Mouse (Mus musculus): ENCODE results near the gene Abcg8. TPM values are rescaled to one million over a fixed set of nuclear protein-coding genes. Genes with fewer than 3 reads are reported as not detected.

The Abcg8 gene
- polyA plus RNA-seq, 1 experiment from 2014 or later: not detected

- WGBS: 39% methylated on average over 9 of the region's 9 CpGs
- ATAC-seq (ENCODE audit: low read depth): no peak
Measured at GRCm38 (mm10) chr17:84645119-84645518, 31.0 kb upstream of the Abcg8 start.

GRCm38 (mm10) chr17:84645894-84646293, 30.2 kb upstream of the Abcg8 start:
- Histone ChIP-seq H3K4me1 (replicated peaks) (0 out of 2 replicates have a peak, but pooled peaks cover 3% of the 10 kb centered on the region), H3K36me3 (no peaks in the 10 kb centered on the region), H3K4me3 (no peak overlapping the region), H3K9me3 (no peaks in the 10 kb centered on the region), H3K9ac (no peak overlapping the region), H3K27ac (replicated peaks) (no peak overlapping the region), H3K4me2 (no peak overlapping the region), H3K27me3 (no peaks in the 10 kb centered on the region)
- ATAC-seq (ENCODE audit: low read depth): no peak
- WGBS: 19% methylated on average over 6 of the region's 7 CpGs

More at GRCm38 (mm10) chr17:84645119-84645518, 31.0 kb upstream of the Abcg8 start:
- no peak overlapping the region for H3K4me2 ChIP-seq
- no peaks in the 10 kb centered on the region for H3K27me3 ChIP-seq
- H3K36me3 ChIP-seq: no peaks in the 10 kb centered on the region
- 0 out of 2 replicates have a peak, but pooled peaks cover 3% of the 10 kb centered on the region for H3K4me1 ChIP-seq (replicated peaks)
- no peaks in the 10 kb centered on the region for H3K9me3 ChIP-seq
- no peak overlapping the region for H3K9ac ChIP-seq
- no peak overlapping the region for H3K27ac ChIP-seq (replicated peaks)
- H3K4me3 ChIP-seq: no peak overlapping the region

GRCm38 (mm10) chr17:84646477-84646876, 29.6 kb upstream of the Abcg8 start:
- H3K4me1 ChIP-seq (replicated peaks): 0 out of 2 replicates have a peak, but pooled peaks cover 3% of the 10 kb centered on the region
- H3K27me3 ChIP-seq: no peaks in the 10 kb centered on the region
- H3K4me3 ChIP-seq: no peak overlapping the region
- H3K4me2 ChIP-seq: no peak overlapping the region
- H3K27ac ChIP-seq (replicated peaks): no peak overlapping the region
- H3K36me3 ChIP-seq: no peaks in the 10 kb centered on the region
- H3K9me3 ChIP-seq: no peaks in the 10 kb centered on the region
- WGBS: 42% methylated on average over 2 of the region's 2 CpGs
- ATAC-seq (ENCODE audit: low read depth): no peak
- no peak overlapping the region for H3K9ac ChIP-seq

GRCm38 (mm10) chr17:84647630-84648029, 28.5 kb upstream of the Abcg8 start:
- no peaks in the 10 kb centered on the region for H3K36me3 ChIP-seq
- H3K27me3 ChIP-seq: no peaks in the 10 kb centered on the region
- H3K4me2 ChIP-seq: no peak overlapping the region
- WGBS: 92% methylated on average over 4 of the region's 4 CpGs
- H3K27ac ChIP-seq (replicated peaks): no peak overlapping the region
- no peaks in the 10 kb centered on the region for H3K9me3 ChIP-seq
- ATAC-seq (ENCODE audit: low read depth): no peak
- 0 out of 2 replicates have a peak, but pooled peaks cover 3% of the 10 kb centered on the region for H3K4me1 ChIP-seq (replicated peaks)
- no peak overlapping the region for H3K9ac ChIP-seq
- no peak overlapping the region for H3K4me3 ChIP-seq

GRCm38 (mm10) chr17:84650302-84651017, 25.6 kb upstream of the Abcg8 start:
- Histone ChIP-seq H3K9ac (no peak overlapping the region), H3K4me1 (replicated peaks) (0 out of 2 replicates have a peak, but pooled peaks cover 3% of the 10 kb centered on the region), H3K4me3 (no peak overlapping the region), H3K9me3 (no peaks in the 10 kb centered on the region), H3K4me2 (no peak overlapping the region), H3K27ac (replicated peaks) (no peak overlapping the region), H3K27me3 (no peaks in the 10 kb centered on the region), H3K36me3 (no peaks in the 10 kb centered on the region)
- 91% methylated on average over 9 of the region's 9 CpGs for WGBS
- ATAC-seq (ENCODE audit: low read depth): no peak

GRCm38 (mm10) chr17:84653544-84653943, 22.6 kb upstream of the Abcg8 start:
- no peak overlapping the region for H3K4me3 ChIP-seq
- H3K27me3 ChIP-seq: no peaks in the 10 kb centered on the region
- no peak overlapping the region for H3K9ac ChIP-seq
- no peak overlapping the region for H3K4me2 ChIP-seq
- no peak overlapping the region for H3K27ac ChIP-seq (replicated peaks)
- ATAC-seq (ENCODE audit: low read depth): no peak
- H3K9me3 ChIP-seq: no peaks in the 10 kb centered on the region
- no peaks in the 10 kb centered on the region for H3K36me3 ChIP-seq
- H3K4me1 ChIP-seq (replicated peaks): peaks cover 30% of the 10 kb centered on the region
- WGBS: 85% methylated on average over 9 of the region's 9 CpGs

GRCm38 (mm10) chr17:84656205-84656604, 19.9 kb upstream of the Abcg8 start:
- Histone ChIP-seq H3K9ac (no peak overlapping the region), H3K4me2 (no peak overlapping the region)
- 41% methylated on average over 5 of the region's 5 CpGs for WGBS

GRCm38 (mm10) chr17:84656653-84657421, 19.3 kb upstream of the Abcg8 start:
- Histone ChIP-seq H3K9ac (no peak overlapping the region), H3K27me3 (no peaks in the 10 kb centered on the region), H3K4me2 (no peak overlapping the region), H3K4me1 (replicated peaks) (peaks cover 36% of the 10 kb centered on the region), H3K36me3 (no peaks in the 10 kb centered on the region), H3K9me3 (no peaks in the 10 kb centered on the region), H3K4me3 (no peak overlapping the region), H3K27ac (replicated peaks) (peak overlapping the region; percentile 46)
- peak; percentile 57 for ATAC-seq (ENCODE audit: low read depth)
- WGBS: 33% methylated on average over 19 of the region's 19 CpGs

More at GRCm38 (mm10) chr17:84656205-84656604, 19.9 kb upstream of the Abcg8 start:
- Histone ChIP-seq H3K4me3 (no peak overlapping the region), H3K27ac (replicated peaks) (peak overlapping the region; percentile 46), H3K36me3 (no peaks in the 10 kb centered on the region), H3K9me3 (no peaks in the 10 kb centered on the region), H3K27me3 (no peaks in the 10 kb centered on the region), H3K4me1 (replicated peaks) (peaks cover 36% of the 10 kb centered on the region)
- ATAC-seq (ENCODE audit: low read depth): peak; percentile 49; the same call in 1 of the 2 replicates

- WGBS: 56% methylated on average over 3 of the region's 3 CpGs
- no peaks in the 10 kb centered on the region for H3K27me3 ChIP-seq
- H3K9ac ChIP-seq: no peak overlapping the region
- H3K4me1 ChIP-seq (replicated peaks): peaks cover 36% of the 10 kb centered on the region
- peak; percentile 44; the same call in 1 of the 2 replicates for ATAC-seq (ENCODE audit: low read depth)
- 0 out of 2 replicates have a peak overlapping the region, but pooled peaks have one; percentile 46 for H3K27ac ChIP-seq (replicated peaks)
- no peak overlapping the region for H3K4me3 ChIP-seq
- no peak overlapping the region for H3K4me2 ChIP-seq
- no peaks in the 10 kb centered on the region for H3K9me3 ChIP-seq
- no peaks in the 10 kb centered on the region for H3K36me3 ChIP-seq
Measured at GRCm38 (mm10) chr17:84657422-84657732, 18.7 kb upstream of the Abcg8 start.

GRCm38 (mm10) chr17:84657782-84658181, 18.3 kb upstream of the Abcg8 start:
- H3K9ac ChIP-seq: no peak overlapping the region
- H3K9me3 ChIP-seq: no peaks in the 10 kb centered on the region
- H3K36me3 ChIP-seq: no peaks in the 10 kb centered on the region
- peaks cover 36% of the 10 kb centered on the region for H3K4me1 ChIP-seq (replicated peaks)
- H3K27ac ChIP-seq (replicated peaks): 0 out of 2 replicates have a peak overlapping the region, but pooled peaks have one; percentile 46
- ATAC-seq (ENCODE audit: low read depth): no peak
- no peaks in the 10 kb centered on the region for H3K27me3 ChIP-seq
- H3K4me2 ChIP-seq: no peak overlapping the region
- no peak overlapping the region for H3K4me3 ChIP-seq
- WGBS: 66% methylated on average over 7 of the region's 7 CpGs

- Histone ChIP-seq H3K9me3 (no peaks in the 10 kb centered on the region), H3K4me2 (no peak overlapping the region), H3K4me1 (replicated peaks) (peaks cover 36% of the 10 kb centered on the region), H3K4me3 (no peak overlapping the region), H3K36me3 (no peaks in the 10 kb centered on the region), H3K27ac (replicated peaks) (no peak overlapping the region), H3K9ac (no peak overlapping the region), H3K27me3 (no peaks in the 10 kb centered on the region)
- 36% methylated on average over 5 of the region's 5 CpGs for WGBS
- ATAC-seq (ENCODE audit: low read depth): no peak
Measured at GRCm38 (mm10) chr17:84658195-84658594, 17.9 kb upstream of the Abcg8 start.

GRCm38 (mm10) chr17:84658951-84659350, 17.2 kb upstream of the Abcg8 start:
- peaks cover 36% of the 10 kb centered on the region for H3K4me1 ChIP-seq (replicated peaks)
- no peak overlapping the region for H3K9ac ChIP-seq
- H3K36me3 ChIP-seq: no peaks in the 10 kb centered on the region
- H3K9me3 ChIP-seq: no peaks in the 10 kb centered on the region
- 69% methylated on average over 8 of the region's 8 CpGs for WGBS
- ATAC-seq (ENCODE audit: low read depth): no peak
- no peak overlapping the region for H3K4me3 ChIP-seq
- H3K27me3 ChIP-seq: no peaks in the 10 kb centered on the region
- no peak overlapping the region for H3K27ac ChIP-seq (replicated peaks)
- no peak overlapping the region for H3K4me2 ChIP-seq
